Mouse (Mus musculus) adrenal gland, postnatal 14 days (tissue): ENCODE results near the gene Vmn2r112. TPM values are rescaled to one million over a fixed set of nuclear protein-coding genes. Genes with fewer than 3 reads are reported as not detected.
"Not testable (repeated sequence)": the region's sequence is repeated elsewhere in the genome, so short reads cannot be mapped to it uniquely, and the experiment has no call there.

ENCODE experiments used
- DNase-seq: peaks from one replicate; pipeline ENCODE4 v3.0.0; 2021; ENCODE audit warnings: mixed read lengths
- long read RNA-seq, 2 experiments: library from polyadenylated mRNA; stranded (forward); transcript quantifications; one replicate each; pipeline ENCODE4 v2.0.0; 2021
- total RNA-seq: library from RNA; stranded (reverse); gene quantifications from 2 replicates; pipeline ENCODE4 v1.2.3, GENCODE M21; 2021

The Vmn2r112 gene
- not detected in 2 replicates for total RNA-seq
- long read RNA-seq, experiment 1 = 0 reads
- long read RNA-seq, experiment 2 = 0 reads

DNA sequence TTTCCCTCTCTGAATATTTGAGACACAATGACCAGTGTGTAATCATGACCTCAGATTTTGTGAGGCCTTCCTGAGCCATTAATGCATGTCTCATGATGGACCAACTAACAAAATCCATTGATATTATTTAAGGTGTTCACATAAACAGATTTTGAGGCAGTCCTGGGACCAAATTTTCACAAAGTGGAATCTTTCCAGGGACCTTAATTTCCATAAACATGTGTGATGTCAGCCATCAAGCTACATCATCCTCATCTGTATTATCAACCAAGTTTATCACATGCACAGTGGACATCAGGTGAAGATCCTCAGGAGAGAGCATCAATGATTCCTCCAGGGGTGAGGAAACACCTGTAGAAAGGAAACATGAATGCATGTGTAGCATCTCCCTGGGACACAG is at the start of gene Vmn2r112:
Vmn2r112 (plus strand) TSS at position 301 of the 400 bp plus-strand sequence.
- DNase-seq = not testable (repeated sequence)

DNA sequence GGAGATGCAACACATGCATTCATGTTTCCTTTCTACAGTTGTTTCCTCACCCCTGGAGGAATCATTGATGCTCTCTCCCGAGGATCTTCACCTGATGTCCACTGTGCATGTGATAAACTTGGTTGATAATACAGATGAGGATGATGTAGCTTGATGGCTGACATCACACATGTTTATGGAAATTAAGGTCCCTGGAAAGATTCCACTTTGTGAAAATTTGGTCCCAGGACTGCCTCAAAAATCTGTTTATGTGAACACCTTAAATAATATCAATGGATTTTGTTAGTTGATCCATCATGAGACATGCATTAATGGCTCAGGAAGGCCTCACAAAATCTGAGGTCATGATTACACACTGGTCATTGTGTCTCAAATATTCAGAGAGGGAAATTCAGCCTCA is 27.4 kb upstream of the Vmn2r112 start, which contains the start of gene Vmn2r111:
Vmn2r111 (minus strand) TSS at position 101 of the 400 bp plus-strand sequence.
- not testable (repeated sequence) for DNase-seq

GRCm38 (mm10) chr17:22630646-22631045 is 29.9 kb downstream of the Vmn2r112 start:
- DNase-seq = no peak

Other genes starting within 250 kb of the Vmn2r112 start
- gene Zfp944, start 239.6 kb upstream of the Vmn2r112 start, total RNA-seq = 6.5 and 7.8 TPM in 2 replicates
- gene Zfp758, start 239.5 kb upstream of the Vmn2r112 start, total RNA-seq = 9.2 and 9.7 TPM in 2 replicates
- 6.7 and 7.7 TPM in 2 replicates for gene Zfp946, start 176.7 kb upstream of the Vmn2r112 start, total RNA-seq
- not detected in 2 replicates for gene Vmn2r111, start 27.5 kb upstream of the Vmn2r112 start, total RNA-seq